ENCODE assay signal across 9 mouse cellular contexts in the genomic region with DNA sequence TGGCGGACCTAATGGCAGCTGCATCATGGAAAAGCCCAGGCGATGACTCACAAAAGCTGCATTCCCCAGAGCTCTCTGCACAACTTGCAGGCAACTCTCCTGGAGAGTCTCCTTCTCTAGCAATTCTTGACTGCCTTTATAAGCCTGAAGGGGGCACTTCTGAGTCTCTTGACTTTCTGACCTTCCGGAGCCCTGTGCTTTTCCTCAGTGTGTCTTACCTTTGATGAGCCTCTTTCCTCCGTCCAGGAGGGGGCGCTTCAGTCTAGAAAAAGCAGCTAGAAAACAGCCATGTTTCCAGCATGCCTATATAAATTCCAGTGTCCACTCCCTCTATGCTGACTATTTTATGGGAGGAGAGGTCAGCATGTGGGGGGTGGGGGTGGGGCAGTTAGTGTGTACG.
DNase-seq lines count a peak whose midpoint lies in the region; ATAC-seq and TF ChIP-seq lines count a peak whose summit lies in the region.
"Had no signal": no experiment of that assay in that cellular context is flagged by ENCODE, and none has a peak within 500 bp of the region (broad histone marks: within the 10 kb centered on the region; RNA-seq: fewer than 3 reads in every experiment).

No protein-coding gene starts in this region.

- DNase-seq in heart, adult 11 months: peak; percentile 85
- DNase-seq in CD4-positive helper T cell, adult 2 months (ENCODE audit: low read depth, low spot score): peak; percentile 69
- DNase-seq in gastrocnemius, postnatal 10 days: peak; percentile 29
- DNase-seq in lung, adult 2 months: peak; percentile 16
- DNase-seq in spleen, postnatal 4 days (ENCODE audit: low spot score in 2 of 2): peak; percentile 49 to 76
- DNase-seq in layer of hippocampus, adult 9-11 months: no peak

- ATAC-seq in heart, embryonic 12.5 days (ENCODE audit: insufficient number of reproducible peaks, low FRiP score): no peak

- H3K4me1 ChIP-seq in heart, embryonic 12.5 days (replicated peaks): no peaks in the 10 kb centered on the region
- H3K4me1 ChIP-seq in bone marrow macrophage, adult 2 months (ENCODE audit: control insufficient read depth, insufficient read depth, low read length): no peaks in the 10 kb centered on the region
- H3K4me1 ChIP-seq in lung, adult 2 months (ENCODE audit: control insufficient read depth, insufficient read depth, low read length): no peaks in the 10 kb centered on the region

- H3K36me3 ChIP-seq in heart, embryonic 12.5 days: no peaks in the 10 kb centered on the region

- no peak overlapping the region for H3K27ac ChIP-seq in heart, embryonic 12.5 days (ENCODE audit: poor library complexity, severe bottlenecking)
- H3K27ac ChIP-seq in bone marrow macrophage, adult 2 months (ENCODE audit: insufficient read depth, low read depth, low read length): no peak overlapping the region
- H3K27ac ChIP-seq: macrophage had no signal

- H3K27me3 ChIP-seq in heart, embryonic 12.5 days (replicated peaks): no peaks in the 10 kb centered on the region

- no peak overlapping the region for H3K4me2 ChIP-seq in heart, embryonic 12.5 days

- WGBS in heart, embryonic 12.5 days: 65% methylated on average over 6 of the region's 6 CpGs
- 71% methylated on average over 6 of the region's 6 CpGs for WGBS in lung, adult 2 months

- no peak for TF ChIP-seq POLR2A in bone marrow macrophage, adult 2 months (IDR thresholded peaks at IDR 0.05; ENCODE audit: borderline replicate concordance, low read depth, low read length)
- no peak for TF ChIP-seq POLR2A in lung, adult 2 months (IDR thresholded peaks at IDR 0.05; ENCODE audit: borderline replicate concordance, extremely low read depth, low read depth, low read length)

- peaks cover 4% of the 10 kb centered on the region; the same call in 1 of the 2 replicates for H3K9me3 ChIP-seq in heart, embryonic 12.5 days (replicated peaks)

- peak; percentile 63; the same call in 1 of the 2 replicates for TF ChIP-seq CTCF in bone marrow macrophage, adult 2 months (IDR thresholded peaks at IDR 0.05; ENCODE audit: low read depth, low read length)
- TF ChIP-seq CTCF in lung, adult 2 months (IDR thresholded peaks at IDR 0.05; ENCODE audit: insufficient read depth, low read length): no peak

- no peak overlapping the region for H3K4me3 ChIP-seq in heart, embryonic 12.5 days
- H3K4me3 ChIP-seq in bone marrow macrophage, adult 2 months (ENCODE audit: insufficient read depth, low read length): no peak overlapping the region
- H3K4me3 ChIP-seq in lung, adult 2 months (replicated peaks; ENCODE audit: extremely low read depth, low read depth, low read length): no peak overlapping the region

- no peak overlapping the region for H3K9ac ChIP-seq in heart, embryonic 12.5 days
